8 mouse cellular contexts compared by ENCODE assay signal in the genomic region with DNA sequence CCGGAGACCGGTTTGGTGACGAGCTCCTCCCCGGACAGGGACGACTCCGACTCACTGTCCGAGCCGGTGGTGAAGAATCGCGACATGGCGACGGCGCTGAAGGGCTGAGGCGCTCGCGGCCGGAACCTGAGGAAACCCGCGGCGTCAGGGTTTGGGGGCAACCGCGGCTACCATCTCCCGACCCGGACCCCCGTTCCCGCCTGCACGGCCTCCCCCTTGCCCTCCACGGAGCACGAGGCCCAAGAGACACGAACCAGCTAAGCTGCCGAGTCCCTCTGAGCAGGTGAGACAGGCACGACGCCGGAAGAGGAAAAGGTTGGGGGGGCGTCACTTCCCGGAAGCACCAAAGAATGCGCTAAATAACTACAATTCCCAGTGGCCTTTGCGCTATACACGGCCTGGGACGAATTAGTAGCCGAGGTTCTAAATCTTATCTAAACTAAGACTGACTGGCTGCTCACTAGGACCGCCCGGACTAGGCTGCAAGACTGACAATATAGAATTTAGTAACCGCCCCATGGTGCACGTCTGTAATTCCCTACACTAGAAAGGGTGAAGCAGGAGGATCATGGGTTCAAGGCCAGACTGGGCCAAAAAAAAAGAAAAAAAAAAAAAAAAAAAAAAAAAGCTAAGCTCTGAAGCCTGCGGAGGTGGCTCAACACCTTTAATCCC. TPM values are rescaled to one million over a fixed set of nuclear protein-coding genes. Genes with fewer than 3 reads are reported as not detected.
DNase-seq lines count a peak whose midpoint lies in the region; ATAC-seq and TF ChIP-seq lines count a peak whose summit lies in the region.

A gene (minus strand): TSS at position 318 of the 672 bp plus-strand sequence.

- H3K4me2 ChIP-seq in CH12.LX (ENCODE audit: insufficient read depth, low read depth, poor library complexity, severe bottlenecking) = peak within 1 kb of the TSS; percentile 63
- peak within 1 kb of the TSS; percentile 77 for H3K4me2 ChIP-seq in heart, embryonic 15.5 days
- H3K4me2 ChIP-seq in liver, embryonic 14.5 days (ENCODE audit: low read depth) = peak within 1 kb of the TSS; percentile 89
- H3K4me2 ChIP-seq in neural tube, embryonic 11.5 days (ENCODE audit: low read depth) = peak within 1 kb of the TSS; percentile 70
- peak within 1 kb of the TSS; percentile 66 for H3K4me2 ChIP-seq in stomach, postnatal 0 days (replicated peaks; ENCODE audit: low read depth)

- peak; percentile 94 for DNase-seq in CH12.LX (ENCODE audit: extremely low read depth)
- DNase-seq in c-Kit-positive CD71-negative TER-119-negative erythroid progenitor cells, embryonic 14.5 days (ENCODE audit: low read depth) = peak; percentile 83
- peak; percentile 85 for DNase-seq in forebrain, embryonic 10.5 days (ENCODE audit: extremely low spot score, low spot score)
- DNase-seq in kidney, postnatal 25 days = peak; percentile 90 to 93
- peak; percentile 82 to 87 (median 86) for DNase-seq in liver, embryonic 14.5 days (ENCODE audit: low read depth in 3 of 3, low spot score in 3 of 3)
- DNase-seq in neural tube, embryonic 11.5 days (ENCODE audit: low spot score) = peak; percentile 86
- DNase-seq in stomach, postnatal 0 days (ENCODE audit: low spot score) = peak; percentile 90

- H3K9ac ChIP-seq in CH12.LX (ENCODE audit: insufficient read depth, low read depth) = peak within 1 kb of the TSS; percentile 95
- peak within 1 kb of the TSS; percentile 85 for H3K9ac ChIP-seq in heart, embryonic 15.5 days
- peak within 1 kb of the TSS; percentile 92 for H3K9ac ChIP-seq in liver, embryonic 14.5 days (replicated peaks)
- H3K9ac ChIP-seq in neural tube, embryonic 11.5 days (ENCODE audit: low read length) = peak within 1 kb of the TSS; percentile 81
- H3K9ac ChIP-seq in stomach, postnatal 0 days (ENCODE audit: low read length) = peak within 1 kb of the TSS; percentile 88

- H3K4me1 ChIP-seq in CH12.LX (ENCODE audit: control insufficient read depth in 1 of 2, insufficient read depth in 2 of 2) = peaks cover 6 to 21% of the 10 kb centered on the region in 2 experiments
- peaks cover 11% of the 10 kb centered on the region for H3K4me1 ChIP-seq in forebrain, embryonic 10.5 days
- H3K4me1 ChIP-seq in heart, embryonic 15.5 days (replicated peaks) = peaks cover 8% of the 10 kb centered on the region
- H3K4me1 ChIP-seq in liver, embryonic 14.5 days (replicated peaks; ENCODE audit: control insufficient read depth in 2 of 2, insufficient read depth in 2 of 2, low read length in 1 of 2) = peaks cover 3 to 7% of the 10 kb centered on the region in 2 experiments; a peak in 3 of 4 replicates
- H3K4me1 ChIP-seq in neural tube, embryonic 11.5 days (ENCODE audit: control insufficient read depth, insufficient read depth, low read length) = 0 out of 2 replicates have a peak, but pooled peaks cover 3% of the 10 kb centered on the region
- H3K4me1 ChIP-seq in stomach, postnatal 0 days (replicated peaks; ENCODE audit: control insufficient read depth, insufficient read depth) = no peaks in the 10 kb centered on the region

- in situ Hi-C loops in CH12.LX (cut with MboI; ENCODE audit: low pct_ligation_motif_present, low pct_unique_long_range_greater_than_20kb, low sequenced_read_pairs) = no loop called here

- dilution Hi-C loops in CH12.LX (cut with MboI; ENCODE audit: extremely low pct_ligation_motif_present, extremely low pct_unique_long_range_greater_than_20kb, low sequenced_read_pairs) = no loop called here

- peaks cover 32 to 34% of the 10 kb centered on the region in 2 experiments for H3K36me3 ChIP-seq in CH12.LX (replicated peaks in 1 of 2; ENCODE audit: control insufficient read depth in 1 of 2, insufficient read depth in 1 of 2, low read length in 1 of 2)
- peaks cover 37% of the 10 kb centered on the region for H3K36me3 ChIP-seq in forebrain, embryonic 10.5 days (replicated peaks)
- H3K36me3 ChIP-seq in heart, embryonic 15.5 days = peaks cover 31% of the 10 kb centered on the region
- H3K36me3 ChIP-seq in liver, embryonic 14.5 days (replicated peaks; ENCODE audit: control insufficient read depth, insufficient read depth, low read depth) = peaks cover 31% of the 10 kb centered on the region
- H3K36me3 ChIP-seq in neural tube, embryonic 11.5 days (ENCODE audit: control insufficient read depth, insufficient read depth, low read length) = peaks cover 18% of the 10 kb centered on the region
- H3K36me3 ChIP-seq in stomach, postnatal 0 days (ENCODE audit: control insufficient read depth, insufficient read depth, low read length) = peaks cover 12% of the 10 kb centered on the region

- TF ChIP-seq POLR2A in CH12.LX (IDR thresholded peaks at IDR 0.05; ENCODE audit: low read depth, low read length) = peak; percentile 96

- TF ChIP-seq RAD21 in CH12.LX (IDR thresholded peaks at IDR 0.05; ENCODE audit: low read depth, low read length) = no peak

- H3K27ac ChIP-seq in CH12.LX (ENCODE audit: insufficient read depth, low read depth) = peak within 1 kb of the TSS; percentile 84
- peak within 1 kb of the TSS; percentile 90 for H3K27ac ChIP-seq in forebrain, embryonic 10.5 days
- peak within 1 kb of the TSS; percentile 84 for H3K27ac ChIP-seq in heart, embryonic 15.5 days
- peak within 1 kb of the TSS; percentile 68 for H3K27ac ChIP-seq in liver, embryonic 14.5 days
- peak within 1 kb of the TSS; percentile 60 for H3K27ac ChIP-seq in neural tube, embryonic 11.5 days (ENCODE audit: low read depth, low read length)
- H3K27ac ChIP-seq in stomach, postnatal 0 days (replicated peaks) = peak within 1 kb of the TSS; percentile 96

- H3K4me3 ChIP-seq in CH12.LX (replicated peaks in 1 of 3; ENCODE audit: low read depth in 2 of 3, low read length in 2 of 3, poor library complexity in 1 of 3) = peak within 1 kb of the TSS; percentile 92 to 99 (median 98)
- peak within 1 kb of the TSS; percentile 100 for H3K4me3 ChIP-seq in forebrain, embryonic 10.5 days
- peak within 1 kb of the TSS; percentile 84 for H3K4me3 ChIP-seq in heart, embryonic 15.5 days
- H3K4me3 ChIP-seq in liver, embryonic 14.5 days (ENCODE audit: insufficient read depth in 1 of 2, low read depth in 2 of 2, low read length in 2 of 2) = peak within 1 kb of the TSS; percentile 96 to 99
- H3K4me3 ChIP-seq in neural tube, embryonic 11.5 days (ENCODE audit: low read depth, low read length) = peak within 1 kb of the TSS; percentile 99
- peak within 1 kb of the TSS; percentile 94 for H3K4me3 ChIP-seq in stomach, postnatal 0 days (ENCODE audit: low read depth, low read length)

- ATAC-seq in heart, embryonic 15.5 days (replicated peaks; ENCODE audit: insufficient number of reproducible peaks, insufficient read depth, low FRiP score, low read depth) = peak; percentile 87
- ATAC-seq in liver, embryonic 14.5 days (ENCODE audit: insufficient read depth) = peak; percentile 96
- ATAC-seq in neural tube, embryonic 11.5 days (ENCODE audit: insufficient read depth, low FRiP score, low TSS enrichment) = peak; percentile 88
- peak; percentile 96 for ATAC-seq in stomach, postnatal 0 days (ENCODE audit: low FRiP score, low TSS enrichment)

- H3K9me3 ChIP-seq in CH12.LX (replicated peaks; ENCODE audit: low read length) = no peaks in the 10 kb centered on the region
- H3K9me3 ChIP-seq in forebrain, embryonic 10.5 days = no peaks in the 10 kb centered on the region
- no peaks in the 10 kb centered on the region for H3K9me3 ChIP-seq in heart, embryonic 15.5 days (replicated peaks)
- no peaks in the 10 kb centered on the region for H3K9me3 ChIP-seq in liver, embryonic 14.5 days (ENCODE audit: control insufficient read depth, low read length)
- H3K9me3 ChIP-seq in neural tube, embryonic 11.5 days (ENCODE audit: control insufficient read depth, low read length) = no peaks in the 10 kb centered on the region
- H3K9me3 ChIP-seq in stomach, postnatal 0 days (ENCODE audit: control insufficient read depth, low read length) = no peaks in the 10 kb centered on the region

- TF ChIP-seq CTCF in CH12.LX (conservative IDR thresholded peaks at IDR 0.05 in 1 of 2, IDR thresholded peaks at IDR 0.05 in 1 of 2; ENCODE audit: low read depth in 2 of 2, low read length in 2 of 2) = no peak
- no peak for TF ChIP-seq CTCF in liver, embryonic 14.5 days (IDR thresholded peaks at IDR 0.05; ENCODE audit: low read depth)
- no peak for TF ChIP-seq CTCF in stomach, postnatal 0 days (IDR thresholded peaks at IDR 0.05; ENCODE audit: low read depth)

- no peak for TF ChIP-seq EP300 in CH12.LX (IDR thresholded peaks at IDR 0.05; ENCODE audit: low read length)
- TF ChIP-seq EP300 in liver, embryonic 14.5 days (IDR thresholded peaks at IDR 0.05; ENCODE audit: low read depth) = no peak
- TF ChIP-seq EP300 in stomach, postnatal 0 days (optimal IDR thresholded peaks at IDR 0.05) = no peak

- H3K27me3 ChIP-seq in CH12.LX (replicated peaks) = no peaks in the 10 kb centered on the region
- H3K27me3 ChIP-seq in forebrain, embryonic 10.5 days (ENCODE audit: poor library complexity, severe bottlenecking) = no peaks in the 10 kb centered on the region
- no peaks in the 10 kb centered on the region for H3K27me3 ChIP-seq in heart, embryonic 15.5 days
- no peaks in the 10 kb centered on the region for H3K27me3 ChIP-seq in liver, embryonic 14.5 days (ENCODE audit: control insufficient read depth, insufficient read depth, low read length)
- no peaks in the 10 kb centered on the region for H3K27me3 ChIP-seq in neural tube, embryonic 11.5 days (ENCODE audit: control insufficient read depth, insufficient read depth, low read length)
- no peaks in the 10 kb centered on the region for H3K27me3 ChIP-seq in stomach, postnatal 0 days (ENCODE audit: control insufficient read depth, insufficient read depth, low read length)

- peaks cover 37% of the 10 kb centered on the region for H3K79me2 ChIP-seq in CH12.LX (replicated peaks; ENCODE audit: control insufficient read depth, extremely low read depth, insufficient read depth, poor library complexity, severe bottlenecking)

- 1% methylated on average over 46 of the region's 46 CpGs for WGBS in forebrain, embryonic 10.5 days
- WGBS in heart, embryonic 15.5 days = under 1% methylated on average over 46 of the region's 46 CpGs
- under 1% methylated on average over 46 of the region's 46 CpGs for WGBS in liver, embryonic 14.5 days (ENCODE audit: insufficient replicate concordance)
- WGBS in neural tube, embryonic 11.5 days = under 1% methylated on average over 46 of the region's 46 CpGs
- 0% methylated on average over 38 of the region's 46 CpGs for WGBS in stomach, postnatal 0 days

TF ChIP-seq in CH12.LX, 34 proteins besides CTCF, POLR2A, EP300 and RAD21 (continues in another document):
- TF ChIP-seq USF2 (conservative IDR thresholded peaks at IDR 0.05; ENCODE audit: low read depth, low read length) = no peak

RNA-seq across cellular contexts. Expression of the gene that starts here (rescaled TPM):
- total RNA-seq in CH12.LX (2012; rRNA removed) (246 and 276 TPM in 2 replicates), CH12.LX (2014; rRNA removed) (194 and 202 TPM in 2 replicates)
- 330 and 348 TPM in 2 replicates for polyA plus RNA-seq in CH12.LX (2012; ENCODE audit: insufficient read length, low read depth)
- 230 and 233 TPM in 2 replicates for polyA plus RNA-seq in forebrain, embryonic 10.5 days (2016; fragmentation: Nextera tagmentation; extraction: Ambion mirVana)
- polyA plus RNA-seq in heart, embryonic 15.5 days (2015; fragmentation: Nextera tagmentation; extraction: Ambion mirVana) = 114 and 119 TPM in 2 replicates
- polyA plus RNA-seq in liver, embryonic 14.5 days (2012; rRNA removed) = 45.7 and 58.0 TPM in 2 replicates
- 94.4 and 96.2 TPM in 2 replicates for polyA plus RNA-seq in liver, embryonic 14.5 days (2014; fragmentation: Nextera tagmentation; extraction: Ambion mirVana)
- 188 and 191 TPM in 2 replicates for polyA plus RNA-seq in neural tube, embryonic 11.5 days (2014; fragmentation: Nextera tagmentation; extraction: Ambion mirVana)
- polyA plus RNA-seq in stomach, postnatal 0 days (2015; fragmentation: Nextera tagmentation; extraction: Ambion mirVana) = 150 and 163 TPM in 2 replicates

Comparison
In these comparisons a context has a peak if more than half of its experiments do, and no peak if none do; other contexts are left out.
1. Peak in every context shown above with its lines: DNase-seq, ATAC-seq, H3K4me3 ChIP-seq and H3K27ac ChIP-seq.